Mouse (Mus musculus) megakaryocyte, adult 5-6 weeks (primary cell): ENCODE results near the gene Ddo. TPM values are rescaled to one million over a fixed set of nuclear protein-coding genes. Genes with fewer than 3 reads are reported as not detected.

ENCODE experiments used
- ATAC-seq: 2 replicates; pipeline ENCODE4 v1.8.0; 2016; ENCODE audit warnings: mild to moderate bottlenecking, inconsistent platforms; ENCODE audit not compliant: poor library complexity, severe bottlenecking
- total RNA-seq, 2 experiments: library from RNA; stranded (forward) in 1 of 2; stranded (reverse) in 1 of 2; fragments of 153-499, 151-499 nt in 1 of 2; fragments of 221-1000, 200-1000 nt in 1 of 2; gene quantifications; 2 replicates each; pipeline versions ENCODE4 v1.2.3 to v1.2.4; 2015 to 2017

Ddo gene
- total RNA-seq, 2 experiments from 2014 or later = not detected

GRCm38 (mm10) chr10:40651676-40652075 is 21.9 kb downstream of the Ddo start:
- no peak for ATAC-seq

GRCm38 (mm10) chr10:40665270-40665669 is 35.5 kb downstream of the Ddo start:
- no peak for ATAC-seq

DNA sequence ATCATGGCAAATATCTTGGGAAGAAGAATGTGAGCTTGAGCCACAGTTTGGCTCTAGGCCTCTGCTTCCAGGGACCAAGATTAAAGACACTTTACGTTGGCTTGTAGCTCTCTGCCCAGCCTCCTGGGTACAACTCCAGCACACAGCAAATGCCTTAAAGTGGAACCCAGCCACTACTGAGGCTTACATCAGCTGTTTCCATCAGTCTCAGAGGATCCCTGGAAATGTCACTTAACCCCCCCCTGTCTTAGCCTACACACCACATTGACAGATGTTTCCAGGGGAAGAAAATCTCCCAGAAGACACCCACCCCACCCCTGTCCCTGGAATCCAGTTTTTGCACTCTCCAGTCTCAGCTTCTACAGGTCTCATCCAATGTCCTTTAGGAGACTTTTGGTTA is 37.1 kb downstream of the Ddo start:
- no peak for ATAC-seq

- ATAC-seq = no peak
Observed at GRCm38 (mm10) chr10:40668640-40669039, 38.8 kb downstream of the Ddo start.

DNA sequence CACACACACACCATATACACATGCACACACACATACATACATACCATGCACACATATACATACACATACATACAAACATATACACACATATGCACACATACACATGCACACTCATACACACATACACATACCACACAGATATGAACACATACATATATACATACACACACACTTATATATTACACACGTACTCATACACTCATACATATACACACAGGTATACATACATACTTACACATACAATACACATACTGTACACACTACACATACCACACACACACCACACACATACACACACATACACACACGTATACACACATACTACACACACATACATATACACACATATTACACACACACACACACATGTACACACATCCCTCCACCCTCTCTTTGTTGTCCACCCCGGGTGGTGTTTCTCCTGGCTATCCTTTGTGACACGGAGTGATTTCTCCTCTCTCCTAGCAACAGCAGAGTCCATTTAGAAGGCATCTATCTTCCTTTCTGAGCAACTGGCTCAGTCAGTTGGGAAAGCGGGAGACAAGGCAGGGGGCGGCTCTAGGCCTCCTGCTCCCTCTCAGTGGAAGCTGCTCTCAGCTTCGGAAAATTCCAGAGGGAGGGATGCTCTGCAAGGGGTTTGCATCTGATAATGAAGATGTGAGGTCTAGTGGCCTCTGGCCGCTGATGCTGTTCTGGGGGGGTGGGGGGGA is 42.9 kb downstream of the Ddo start:
- no peak for ATAC-seq

DNA sequence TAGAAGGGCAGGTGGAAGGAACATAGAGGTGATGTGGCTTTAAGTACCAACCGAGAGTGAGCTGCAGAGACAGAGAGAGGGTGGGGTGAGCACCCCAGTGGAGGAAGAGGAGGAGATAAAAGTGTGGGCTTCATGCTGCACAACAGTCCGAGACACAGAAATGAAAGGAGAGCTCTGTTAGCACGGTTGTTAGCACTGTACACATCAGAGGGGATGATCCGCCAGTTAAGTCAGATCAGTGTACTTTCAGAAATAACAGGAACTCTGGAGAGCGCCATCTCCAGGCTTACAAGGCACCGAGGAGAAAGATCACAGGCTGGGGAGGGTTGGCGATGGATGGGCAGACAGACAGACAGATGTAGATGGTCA is 43.5 kb downstream of the Ddo start:
- no peak for ATAC-seq

DNA sequence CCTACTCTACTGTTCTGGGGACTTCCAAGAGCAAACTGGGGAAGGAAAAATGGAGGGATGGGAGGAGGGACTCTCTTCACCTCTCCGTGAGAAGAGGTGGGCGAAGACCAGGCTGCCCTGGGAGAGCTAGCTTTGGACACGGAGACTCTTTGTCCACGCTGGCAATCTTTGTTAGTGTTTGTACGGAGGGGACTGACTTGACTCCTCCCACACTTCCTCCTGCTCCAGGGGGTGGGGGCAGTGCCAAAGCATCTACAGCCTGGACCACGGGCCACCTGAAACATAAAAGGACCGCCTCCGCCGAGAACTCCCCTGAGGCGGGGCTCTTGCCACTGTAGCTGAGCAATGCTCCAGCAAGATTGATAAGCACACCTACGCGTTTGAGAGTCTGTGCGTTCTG is 44.3 kb downstream of the Ddo start:
- ATAC-seq = no peak

DNA sequence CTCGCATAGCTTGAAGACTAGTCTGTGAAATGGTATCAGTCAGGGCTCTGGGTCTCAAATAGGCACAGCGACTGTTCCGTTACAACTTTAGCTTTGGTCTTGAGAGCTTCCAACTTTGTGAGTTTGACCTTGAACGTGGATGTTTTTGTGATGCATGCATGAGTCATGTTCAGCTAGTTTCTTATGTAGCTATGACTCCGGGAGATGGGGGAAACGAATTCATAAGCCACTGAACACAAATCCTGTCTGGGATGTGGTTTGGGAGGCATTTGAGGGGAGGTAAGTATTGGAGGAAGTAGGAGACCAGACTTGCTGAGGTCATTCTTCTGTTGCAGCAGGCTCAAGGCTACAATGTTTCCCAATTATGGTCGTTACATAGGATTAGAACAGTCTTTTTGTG is 46.1 kb downstream of the Ddo start:
- ATAC-seq = no peak

GRCm38 (mm10) chr10:40678477-40678876 is 48.7 kb downstream of the Ddo start:
- ATAC-seq = no peak

DNA sequence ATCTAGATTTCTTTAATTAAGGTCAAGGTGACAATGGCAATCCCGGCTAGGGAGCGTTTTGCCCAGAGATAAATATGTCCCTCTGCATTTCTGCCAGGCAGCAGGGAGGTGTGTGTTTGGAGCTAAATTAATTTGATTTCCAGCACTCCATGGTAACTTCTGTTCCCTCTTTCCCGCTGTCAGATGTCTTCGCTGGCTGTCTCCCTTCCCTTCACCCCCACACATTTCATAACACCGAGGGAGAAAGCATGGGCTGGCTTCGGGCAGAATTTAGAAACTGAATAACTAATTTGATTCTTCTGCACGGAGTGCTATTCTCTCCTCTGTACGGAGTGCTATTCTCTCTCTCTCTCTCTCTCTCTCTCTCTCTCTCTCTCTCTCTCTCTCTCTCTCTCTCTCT is 52.7 kb downstream of the Ddo start:
- no peak for ATAC-seq

GRCm38 (mm10) chr10:40683092-40683867 is 53.5 kb downstream of the Ddo start, which contains the start of gene Mettl24:
TSS of gene Mettl24 (plus strand) at chr10:40683282.
- no peak for ATAC-seq

DNA sequence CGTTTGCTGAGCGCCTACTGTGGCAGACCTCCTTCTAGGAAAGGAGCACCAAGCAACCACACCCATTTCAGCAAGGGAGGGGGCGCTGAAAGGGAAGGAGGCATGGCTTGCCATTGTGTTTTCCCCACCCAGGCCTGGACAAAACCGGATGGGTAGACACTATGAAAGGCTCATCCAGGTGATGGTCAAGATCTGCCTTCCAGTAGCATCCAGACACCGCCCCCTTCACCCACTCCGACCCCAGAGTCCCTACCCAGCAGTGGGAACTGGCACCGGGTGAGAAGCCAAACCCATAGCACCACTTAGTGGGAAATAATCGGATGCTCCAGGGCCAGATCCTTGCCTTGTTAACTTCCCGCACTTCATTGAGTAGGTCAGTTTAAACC is 54.0 kb downstream of the Ddo start:
- no peak for ATAC-seq

DNA sequence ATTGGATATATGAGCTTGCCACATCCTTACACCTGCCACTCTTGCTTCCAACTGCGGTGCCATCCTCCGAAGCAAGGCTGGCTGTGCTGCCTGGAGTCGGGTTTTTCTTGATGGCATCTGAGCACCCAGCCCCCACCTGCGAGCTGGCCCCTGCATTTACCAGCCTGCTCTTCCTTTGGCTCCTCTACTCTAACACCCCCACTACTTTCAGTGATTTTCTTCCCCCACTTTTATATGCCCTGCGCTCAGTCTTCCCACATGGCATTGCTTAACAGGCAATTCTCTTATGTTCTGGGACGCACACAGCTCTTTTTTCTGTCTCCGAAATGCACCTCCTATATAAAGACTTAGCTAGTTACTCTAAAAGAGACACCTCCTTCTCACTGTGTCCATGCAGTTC is 54.5 kb downstream of the Ddo start:
- ATAC-seq = no peak

- ATAC-seq = no peak
Observed at GRCm38 (mm10) chr10:40685641-40686040, 55.8 kb downstream of the Ddo start.

- ATAC-seq = no peak
Observed at GRCm38 (mm10) chr10:40686976-40687375, 57.2 kb downstream of the Ddo start.

DNA sequence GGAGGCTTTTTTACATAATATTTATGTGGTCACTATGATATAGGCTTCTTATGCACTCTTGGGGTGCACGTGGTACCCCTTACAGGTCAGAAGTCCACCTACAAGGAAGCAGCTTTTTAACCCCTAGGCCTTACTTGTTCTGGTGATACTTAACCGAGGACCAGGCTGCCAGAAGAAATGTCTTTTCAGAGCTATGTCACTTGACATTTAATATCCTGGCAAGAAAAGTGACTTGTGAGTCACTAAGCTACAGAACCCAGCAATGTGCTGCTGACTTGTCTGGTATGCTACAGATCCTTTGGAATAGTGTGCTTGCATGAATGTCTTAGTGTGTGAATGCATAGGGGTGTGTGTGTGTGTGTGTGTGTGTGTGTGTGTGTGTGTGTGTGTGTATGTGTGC is 57.6 kb downstream of the Ddo start:
- ATAC-seq = no peak

GRCm38 (mm10) chr10:40688266-40688665 is 58.5 kb downstream of the Ddo start:
- ATAC-seq = no peak

DNA sequence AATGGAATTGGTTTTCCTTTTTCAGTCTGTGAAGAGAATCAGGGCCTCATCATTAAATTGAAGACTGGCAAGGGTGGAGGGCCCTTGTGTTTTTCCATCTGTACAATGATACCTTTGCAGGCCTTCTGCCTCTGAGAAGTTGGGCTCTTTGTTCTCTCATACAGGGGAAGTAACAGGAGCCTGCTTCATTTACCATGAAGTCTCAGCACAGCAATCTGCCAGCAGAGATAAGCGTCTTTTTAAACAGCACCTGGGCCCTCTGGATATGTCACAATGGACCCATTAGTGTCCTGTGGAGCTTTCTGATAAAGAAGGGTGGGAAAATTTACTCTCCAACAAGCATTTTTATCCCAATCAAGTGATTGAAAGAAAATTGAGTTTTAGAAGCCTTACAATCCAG is 59.1 kb downstream of the Ddo start:
- ATAC-seq = no peak

DNA sequence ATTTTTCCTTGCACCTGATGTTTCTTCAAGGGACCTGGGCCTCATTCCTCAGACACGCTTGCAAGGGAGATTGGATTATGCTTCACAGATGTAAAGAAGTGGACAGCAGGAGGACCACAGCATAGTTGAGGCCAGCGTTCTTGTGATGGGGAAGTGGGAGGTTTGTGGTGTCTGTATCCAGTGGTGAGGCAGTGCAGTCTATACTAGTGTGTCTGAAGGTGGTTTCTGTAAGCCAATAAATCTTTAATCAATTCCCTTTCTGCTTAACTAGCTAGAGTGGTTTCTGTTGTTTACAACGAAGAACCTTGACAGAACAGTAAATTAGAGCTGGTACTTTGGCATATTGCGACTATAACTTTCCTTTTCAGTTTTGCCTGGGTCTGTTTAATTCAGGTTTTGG is 68.8 kb downstream of the Ddo start:
- no peak for ATAC-seq

DNA sequence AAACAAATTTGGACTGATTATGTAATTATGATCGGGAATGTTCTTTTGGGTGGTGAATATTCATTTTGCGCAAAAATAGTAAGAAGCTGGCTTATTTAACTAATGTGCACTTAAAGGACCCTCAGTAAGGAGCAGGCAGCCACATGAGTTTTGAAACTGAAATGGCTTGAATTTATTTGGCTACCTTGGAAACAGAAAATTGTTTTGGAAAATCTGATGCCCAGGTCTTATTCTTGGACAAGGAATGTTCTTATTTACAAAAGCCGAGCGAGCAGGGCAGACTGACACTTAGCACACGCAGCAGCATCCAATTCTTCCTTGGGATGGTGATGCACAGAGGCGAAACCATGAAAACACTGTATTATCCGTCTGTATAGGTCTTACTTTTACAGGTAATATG is 81.3 kb downstream of the Ddo start:
- no peak for ATAC-seq

- ATAC-seq = no peak
Observed at GRCm38 (mm10) chr10:40713018-40713608, 83.3 kb downstream of the Ddo start.

DNA sequence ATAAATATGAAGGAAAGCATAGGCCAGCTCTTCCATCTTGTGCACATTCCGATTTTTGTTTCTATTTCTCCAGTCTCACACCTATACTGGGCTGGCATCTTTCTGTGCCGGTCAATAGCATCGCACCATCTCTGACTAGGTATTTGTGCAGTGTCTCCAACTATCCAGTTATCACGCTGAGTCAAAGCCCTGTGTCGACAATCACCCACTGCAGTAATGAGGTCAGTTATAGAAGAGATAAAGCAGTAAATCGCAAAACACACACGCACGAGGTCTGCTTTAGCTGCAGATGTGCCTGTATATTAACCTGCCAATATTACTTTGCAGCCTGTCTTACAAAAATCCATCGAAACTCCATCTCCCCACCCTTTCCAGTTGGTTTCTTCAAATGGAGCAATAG is 84.0 kb downstream of the Ddo start:
- ATAC-seq = no peak
